Mouse (Mus musculus) erythroblast, embryonic 14.5 days (primary cell): ENCODE results near the gene Cnih3.

Experiments used
- GATA1 ChIP-seq: IDR thresholded peaks from 2 replicates; pipeline ENCODE4 v1.6.1; 2012; ENCODE audit warnings: low read length, inconsistent platforms, mixed read lengths
- TAL1 ChIP-seq: IDR thresholded peaks from 3 replicates; pipeline ENCODE4 v1.6.1; 2012; ENCODE audit warnings: low read length, inconsistent platforms, mixed read lengths

GRCm38 (mm10) chr1:181310712-181311111, 41.7 kb upstream of the Cnih3 start:
- no peak for TF ChIP-seq GATA1
- TF ChIP-seq TAL1 = no peak
